Mouse (Mus musculus) limb, embryonic 11.5 days (tissue): ENCODE measurements around the gene Il21r. TPM values are rescaled to one million over a fixed set of nuclear protein-coding genes. Genes with fewer than 3 reads are reported as not detected.

Experiments
- ATAC-seq: fragments of 200-750 bp; cut with Nextera tagmentation; 2 replicates; pipeline ENCODE4 v1.8.0; 2017; ENCODE audit warnings: low read depth; ENCODE audit not compliant: insufficient number of reproducible peaks, low FRiP score, low TSS enrichment
- DNase-seq: peaks from one replicate; pipeline ENCODE4 v3.0.0-alpha.2; 2015; ENCODE audit warnings: low spot score
- H3K27ac ChIP-seq: fragments of 300-500 bp; sonication (generic); replicated peaks from 2 replicates; pipeline ENCODE4 v1.5.1; 2014; ENCODE audit warnings: low read depth, mild to moderate bottlenecking, low read length
- H3K27me3 ChIP-seq: fragments of 300-500 bp; sonication (generic); 2 replicates; pipeline ENCODE4 v1.6.1; 2014; ENCODE audit warnings: mild to moderate bottlenecking, low read length, mixed read lengths; ENCODE audit not compliant: control insufficient read depth, insufficient read depth
- H3K36me3 ChIP-seq: fragments of 300-500 bp; sonication (generic); 2 replicates; pipeline ENCODE4 v1.6.1; 2014; ENCODE audit warnings: mild to moderate bottlenecking, low read length, moderate library complexity, mixed read lengths; ENCODE audit not compliant: control insufficient read depth, insufficient read depth
- H3K4me1 ChIP-seq: fragments of 300-500 bp; sonication (generic); 2 replicates; pipeline ENCODE4 v1.6.1; 2014; ENCODE audit warnings: low read length, mixed read lengths; ENCODE audit not compliant: control insufficient read depth, insufficient read depth
- H3K4me2 ChIP-seq: fragments of 300-500 bp; sonication (generic); 2 replicates; pipeline ENCODE4 v1.6.1; 2014; ENCODE audit warnings: low read depth, mild to moderate bottlenecking, moderate library complexity; ENCODE audit not compliant: severe bottlenecking
- H3K4me3 ChIP-seq: fragments of 300-500 bp; sonication (generic); 2 replicates; pipeline ENCODE4 v1.5.1; 2014; ENCODE audit warnings: low read depth, low read length
- H3K9ac ChIP-seq: fragments of 300-500 bp; sonication (generic); 2 replicates; pipeline ENCODE4 v1.6.1; 2014; ENCODE audit warnings: mild to moderate bottlenecking, low read length
- H3K9me3 ChIP-seq: fragments of 300-500 bp; sonication (generic); 2 replicates; pipeline ENCODE4 v1.6.1; 2016; ENCODE audit warnings: low read length; ENCODE audit not compliant: control insufficient read depth
- WGBS: fragments of 180-500 bp; shearing (Covaris S2); extraction: QIAGEN DNeasy Blood & Tissue Kit; methylation state at CpG from one replicate; pipeline ENCODE4 v1.1.7; 2014; 5-methylcytosine and 5-hydroxymethylcytosine counted together
- polyA plus RNA-seq: library from polyadenylated mRNA; unstranded; fragments of >200 nt; fragmentation: Nextera tagmentation; extraction: Ambion mirVana; gene quantifications from 2 replicates; pipeline ENCODE4 v1.2.1, GENCODE M21; 2014

Gene Il21r
- polyA plus RNA-seq, 1 experiment from 2014 or later = 0.20 TPM

DNA sequence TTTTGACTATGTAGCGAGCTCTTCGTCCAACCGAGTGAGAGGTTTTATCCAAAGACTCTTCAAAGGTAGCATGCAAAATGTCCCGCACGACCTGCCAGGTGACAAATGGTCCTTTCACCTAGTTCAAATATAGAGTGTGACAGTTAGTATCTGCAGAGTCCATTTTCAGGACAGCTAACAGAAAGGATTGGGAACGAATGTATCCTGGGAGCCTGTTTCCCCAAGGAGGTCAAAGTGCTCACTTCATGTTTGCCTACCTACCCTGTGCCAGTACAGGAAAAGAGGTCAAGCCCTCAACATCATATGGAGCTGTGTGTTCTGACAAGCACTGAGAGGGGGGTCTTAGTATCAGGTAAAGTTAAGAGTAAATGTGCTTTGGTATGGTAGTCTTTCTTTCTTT, 54.3 kb downstream of the Il21r start:
- no peak for DNase-seq
- Histone ChIP-seq H3K9ac (no peak overlapping the region), H3K36me3 (peaks cover 46% of the 10 kb centered on the region), H3K27ac (no peak overlapping the region), H3K4me1 (no peaks in the 10 kb centered on the region), H3K27me3 (no peaks in the 10 kb centered on the region), H3K4me3 (no peak overlapping the region), H3K4me2 (no peak overlapping the region), H3K9me3 (no peaks in the 10 kb centered on the region)
- WGBS = 93% methylated on average over 6 of the region's 6 CpGs
- ATAC-seq = no peak

DNA sequence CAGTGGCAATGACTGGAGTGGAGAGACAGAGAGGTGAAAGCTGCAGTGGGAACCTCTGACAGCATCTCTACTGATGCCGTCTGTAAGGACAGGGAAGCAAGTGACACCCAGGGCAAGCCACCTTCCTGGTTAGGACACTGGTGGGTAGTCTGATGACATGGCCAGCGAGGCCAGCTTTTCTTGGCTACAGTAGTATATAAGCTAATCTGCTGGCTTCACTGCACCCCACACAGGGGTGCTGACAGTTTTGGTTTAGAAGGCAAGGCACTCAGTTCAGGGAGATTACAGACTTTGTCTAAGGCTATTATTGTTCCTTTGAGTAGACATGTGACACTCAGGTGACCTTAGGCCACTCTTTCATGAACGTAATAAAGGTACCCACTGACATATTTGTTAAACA, 60.4 kb downstream of the Il21r start:
- DNase-seq = no peak
- Histone ChIP-seq H3K4me1 (no peaks in the 10 kb centered on the region), H3K27ac (no peak overlapping the region), H3K4me2 (no peak overlapping the region), H3K36me3 (peaks cover 37% of the 10 kb centered on the region), H3K9ac (no peak overlapping the region), H3K4me3 (no peak overlapping the region), H3K9me3 (no peaks in the 10 kb centered on the region), H3K27me3 (no peaks in the 10 kb centered on the region)
- WGBS = 91% methylated on average over 3 of the region's 3 CpGs
- ATAC-seq = no peak

DNA sequence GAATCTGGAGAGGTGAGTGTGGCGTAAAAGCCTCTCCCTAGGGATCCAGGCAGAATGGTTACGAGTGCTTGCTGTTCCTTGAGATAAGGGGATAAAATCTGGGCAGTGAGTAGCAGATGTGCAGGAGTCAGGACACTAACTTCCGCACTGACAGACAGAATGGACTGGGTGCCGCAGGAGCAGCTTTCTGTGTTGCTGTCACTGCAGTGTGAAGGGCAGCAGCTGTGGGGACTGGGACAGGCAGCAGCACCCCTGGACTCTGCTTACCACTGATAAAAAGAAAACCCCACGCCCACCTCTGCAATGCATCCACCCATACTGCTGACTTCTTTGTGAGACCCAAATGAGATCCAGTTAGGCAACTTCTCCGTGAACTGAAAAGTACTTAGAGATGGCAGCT, 67.6 kb downstream of the Il21r start:
- Histone ChIP-seq H3K9me3 (no peaks in the 10 kb centered on the region), H3K27me3 (no peaks in the 10 kb centered on the region), H3K9ac (no peak overlapping the region), H3K27ac (no peak overlapping the region), H3K4me3 (no peak overlapping the region), H3K4me2 (no peak overlapping the region), H3K4me1 (no peaks in the 10 kb centered on the region), H3K36me3 (peaks cover 52% of the 10 kb centered on the region)
- ATAC-seq (no peak), DNase-seq (no peak)
- 92% methylated on average over 6 of the region's 6 CpGs for WGBS

DNA sequence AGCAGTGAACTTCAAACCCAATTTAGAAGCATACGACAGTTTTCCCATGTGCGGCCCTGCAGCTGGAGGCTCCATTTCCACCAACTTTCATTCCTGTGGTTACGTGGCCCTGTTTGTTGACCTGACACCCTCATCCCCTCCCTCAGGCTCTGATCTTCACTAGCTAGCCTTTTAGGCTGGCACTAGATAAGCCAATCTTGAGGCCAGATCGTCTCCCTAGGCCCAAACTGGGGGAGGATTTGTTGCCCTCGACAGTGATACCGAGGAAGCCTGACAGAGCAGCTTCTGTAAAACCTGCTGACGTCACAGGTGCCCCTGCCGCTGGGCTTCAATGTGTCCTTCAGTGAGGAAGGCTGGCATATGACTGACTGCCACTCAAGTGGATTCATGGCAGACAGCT, 68.2 kb downstream of the Il21r start:
- Histone ChIP-seq H3K27me3 (no peaks in the 10 kb centered on the region), H3K27ac (no peak overlapping the region), H3K9ac (no peak overlapping the region), H3K4me2 (no peak overlapping the region), H3K4me1 (no peaks in the 10 kb centered on the region), H3K4me3 (no peak overlapping the region), H3K36me3 (peaks cover 52% of the 10 kb centered on the region), H3K9me3 (no peaks in the 10 kb centered on the region)
- DNase-seq = no peak
- ATAC-seq = no peak
- 89% methylated on average over 8 of the region's 8 CpGs for WGBS

DNA sequence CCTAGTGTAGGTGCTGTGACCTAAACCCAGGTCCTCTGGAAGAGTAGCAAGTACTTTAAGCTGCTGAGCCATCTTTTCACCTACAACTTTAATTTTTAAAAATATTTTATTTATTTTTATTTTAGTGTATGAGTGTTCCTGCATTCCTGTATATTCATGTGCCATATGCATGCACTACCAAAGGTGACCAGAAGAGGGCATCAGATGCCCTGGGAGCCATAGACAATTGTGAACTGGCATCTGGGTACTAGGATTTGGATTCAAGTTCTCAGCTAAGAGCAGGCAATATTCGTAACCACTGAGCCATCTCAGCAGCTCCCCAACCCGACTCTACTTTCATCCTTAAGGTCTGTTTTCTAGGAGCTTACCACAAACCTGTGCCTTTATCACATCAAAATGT, 71.7 kb downstream of the Il21r start:
- DNase-seq (peak; percentile 76), ATAC-seq (no peak)
- Histone ChIP-seq H3K27me3 (no peaks in the 10 kb centered on the region), H3K9ac (no peak overlapping the region), H3K4me2 (no peak overlapping the region), H3K27ac (no peak overlapping the region), H3K4me3 (no peak overlapping the region), H3K9me3 (no peaks in the 10 kb centered on the region), H3K36me3 (peaks cover 46% of the 10 kb centered on the region), H3K4me1 (no peaks in the 10 kb centered on the region)
- WGBS = 84% methylated on average over 2 of the region's 2 CpGs

DNA sequence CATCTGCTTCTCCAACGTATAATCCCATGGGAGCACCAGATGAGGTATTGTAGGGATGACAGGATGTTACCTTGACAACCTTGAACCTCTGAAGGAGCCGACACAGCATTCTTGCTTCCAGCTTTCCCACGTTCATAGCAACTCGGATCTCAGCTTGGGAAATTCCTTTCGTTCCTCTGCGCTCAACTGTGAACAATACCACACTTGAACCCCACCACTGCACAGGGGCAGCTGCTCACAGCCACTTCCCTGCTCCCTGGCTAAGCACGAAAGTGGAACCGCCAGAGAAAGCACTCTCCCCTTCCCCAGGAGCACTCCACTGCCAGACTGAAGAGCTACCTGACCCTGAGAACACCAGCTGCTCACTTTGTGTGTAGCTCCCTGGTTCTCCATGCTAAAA, 75.5 kb downstream of the Il21r start:
- no peak for ATAC-seq

DNA sequence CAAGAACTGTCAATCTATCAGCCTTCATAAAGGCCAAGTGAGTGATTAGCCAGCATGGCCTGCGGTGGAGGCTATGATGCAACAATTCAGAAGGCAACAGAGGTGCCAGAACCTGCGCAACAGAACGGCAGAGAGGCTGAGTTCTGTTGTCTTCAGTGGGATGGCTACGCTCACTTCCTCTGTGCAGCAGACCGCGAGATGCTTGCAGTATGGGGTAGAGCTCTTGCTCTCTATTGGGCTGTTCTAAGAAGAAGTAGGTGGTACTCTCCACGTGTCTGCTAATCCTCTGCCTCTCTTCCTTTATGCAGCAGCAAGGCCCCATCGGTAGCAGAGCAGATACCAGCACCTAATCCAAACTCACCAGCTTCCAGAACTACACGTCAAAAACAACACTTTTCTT, 76.7 kb downstream of the Il21r start:
- H3K4me3 ChIP-seq = no peak overlapping the region
- H3K4me2 ChIP-seq = no peak overlapping the region
- no peaks in the 10 kb centered on the region for H3K27me3 ChIP-seq
- no peak overlapping the region for H3K27ac ChIP-seq
- H3K9ac ChIP-seq = no peak overlapping the region
- H3K36me3 ChIP-seq = peaks cover 40% of the 10 kb centered on the region
- H3K4me1 ChIP-seq = no peaks in the 10 kb centered on the region
- 91% methylated on average over 9 of the region's 9 CpGs for WGBS
- H3K9me3 ChIP-seq = no peaks in the 10 kb centered on the region
- ATAC-seq (no peak), DNase-seq (no peak)

More for the DNA sequence above, 75.5 kb downstream of the Il21r start:
- H3K4me3 ChIP-seq = no peak overlapping the region
- no peak overlapping the region for H3K27ac ChIP-seq
- H3K9me3 ChIP-seq = no peaks in the 10 kb centered on the region
- WGBS = 90% methylated on average over 8 of the region's 8 CpGs
- H3K4me1 ChIP-seq = no peaks in the 10 kb centered on the region
- no peak overlapping the region for H3K9ac ChIP-seq
- no peaks in the 10 kb centered on the region for H3K27me3 ChIP-seq
- no peak overlapping the region for H3K4me2 ChIP-seq
- peaks cover 45% of the 10 kb centered on the region for H3K36me3 ChIP-seq
- DNase-seq = no peak

Other genes with a start within 250 kb of the Il21r start
- 15.2 and 16.0 TPM in 2 replicates for gene Kdm8, start 158.8 kb upstream of the Il21r start, polyA plus RNA-seq
- 124 and 127 TPM in 2 replicates for gene Nsmce1, start 111.8 kb upstream of the Il21r start, polyA plus RNA-seq
- gene Il4ra, start 51.3 kb upstream of the Il21r start, polyA plus RNA-seq = 2.6 and 2.7 TPM in 2 replicates
- gene Gtf3c1, start 104.4 kb downstream of the Il21r start, polyA plus RNA-seq = 34.1 and 38.2 TPM in 2 replicates
- 11.3 and 11.5 TPM in 2 replicates for gene D430042O09Rik, start 104.5 kb downstream of the Il21r start, polyA plus RNA-seq